Mouse (Mus musculus): ENCODE results near the gene Parpbp. TPM values are rescaled to one million over a fixed set of nuclear protein-coding genes. Genes with fewer than 3 reads are reported as not detected.

Gene Parpbp
- polyA plus RNA-seq, 1 experiment from 2014 or later = 4.4 TPM

DNA sequence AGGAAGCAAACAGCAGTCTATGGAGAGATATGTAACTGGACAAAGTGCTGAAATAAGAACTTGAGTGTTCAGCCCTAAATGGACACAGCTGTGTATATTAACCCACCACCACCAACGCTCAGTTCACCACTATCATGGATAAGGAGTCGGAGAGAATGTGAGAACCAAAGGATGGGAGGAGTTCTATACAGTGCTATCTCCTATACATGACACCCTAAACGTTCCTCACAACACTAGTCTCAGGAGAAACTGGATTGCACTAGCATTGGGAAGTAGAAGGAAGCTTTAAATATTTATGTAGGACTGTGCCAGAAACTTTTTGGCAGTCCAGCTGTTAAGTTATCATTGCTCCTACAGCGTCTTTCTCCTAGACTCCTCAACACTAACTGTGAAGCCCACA, 102.4 kb downstream of the Parpbp start:
- H3K36me3 ChIP-seq (ENCODE audit: insufficient read depth, low read length) = no peaks in the 10 kb centered on the region
- no peaks in the 10 kb centered on the region for H3K4me1 ChIP-seq (replicated peaks; ENCODE audit: insufficient read depth, low read length)
- ATAC-seq (replicated peaks; ENCODE audit: low FRiP score, low read depth) (no peak), DNase-seq (ENCODE audit: low spot score) (no peak)
- no peak overlapping the region for H3K27ac ChIP-seq
- no peak for TF ChIP-seq CTCF (IDR thresholded peaks at IDR 0.05; ENCODE audit: low read depth)
- 84% methylated on average over 4 of the region's 4 CpGs for WGBS
- no peak overlapping the region for H3K9ac ChIP-seq (ENCODE audit: low read depth, low read length)
- no peak overlapping the region for H3K4me2 ChIP-seq (ENCODE audit: low read length)
- H3K27me3 ChIP-seq (ENCODE audit: insufficient read depth, low read length) = no peaks in the 10 kb centered on the region
- H3K4me3 ChIP-seq (replicated peaks; ENCODE audit: low read depth, low read length) = no peak overlapping the region
- no peaks in the 10 kb centered on the region for H3K9me3 ChIP-seq (replicated peaks; ENCODE audit: low read length)

Other genes starting within 250 kb of the Parpbp start
- 0.22 TPM in 1 of 2 replicates, not detected in the other for gene Pmch, start 55.9 kb downstream of the Parpbp start, polyA plus RNA-seq (2015; fragmentation: Nextera tagmentation; extraction: Ambion mirVana)
- gene Nup37, start 51 bp upstream of the Parpbp start, polyA plus RNA-seq (2015; fragmentation: Nextera tagmentation; extraction: Ambion mirVana) = 63.6 and 66.5 TPM in 2 replicates
- gene Washc3, start 54.2 kb upstream of the Parpbp start, polyA plus RNA-seq (2015; fragmentation: Nextera tagmentation; extraction: Ambion mirVana) = 87.8 and 98.4 TPM in 2 replicates
- 5.6 and 5.9 TPM in 2 replicates for gene Dram1, start 232.1 kb upstream of the Parpbp start, polyA plus RNA-seq (2015; fragmentation: Nextera tagmentation; extraction: Ambion mirVana)
- gene Gnptab, start 232.2 kb upstream of the Parpbp start, polyA plus RNA-seq (2015; fragmentation: Nextera tagmentation; extraction: Ambion mirVana) = 9.0 and 10.2 TPM in 2 replicates

Measured in kidney, postnatal 0 days (tissue).